Mouse (Mus musculus) hematopoietic stem cell, adult 5-6 weeks (primary cell): ENCODE data around the gene Ntpcr. TPM values are rescaled to one million over a fixed set of nuclear protein-coding genes. Genes with fewer than 3 reads are reported as not detected.

Experiments
- ATAC-seq, 2 experiments: fragments of 125-278 bp in 1 of 2; replicated peaks in 1 of 2; 2 replicates each; pipeline ENCODE4 v1.8.0; 2016 to 2017; ENCODE audit warnings: inconsistent platforms in 2 of 2, mild to moderate bottlenecking in 2 of 2, moderate number of reproducible peaks in 2 of 2, low read depth in 1 of 2, moderate TSS enrichment in 1 of 2; ENCODE audit not compliant: low FRiP score in 2 of 2, poor library complexity in 2 of 2, severe bottlenecking in 2 of 2, insufficient read depth in 1 of 2, low TSS enrichment in 1 of 2
- total RNA-seq: library from RNA; stranded (forward); fragments of 172-1452, 232-1000 nt; gene quantifications from 2 replicates; pipeline ENCODE4 v1.2.3, GENCODE M21; 2017

Ntpcr gene
- total RNA-seq, 1 experiment from 2014 or later = 31.9 TPM

GRCm38 (mm10) chr8:125756391-125757105, 26.8 kb downstream of the Ntpcr start:
- ATAC-seq = no peak

GRCm38 (mm10) chr8:125757106-125757496, 27.3 kb downstream of the Ntpcr start:
- no peak for ATAC-seq

GRCm38 (mm10) chr8:125759022-125759421, 29.3 kb downstream of the Ntpcr start:
- ATAC-seq = peak; percentile 61 to 71; a peak in 1 of 4 replicates

- no peak for ATAC-seq
These were observed 33.5 kb downstream of the Ntpcr start for GRCm38 (mm10) chr8:125763066-125763786.

DNA sequence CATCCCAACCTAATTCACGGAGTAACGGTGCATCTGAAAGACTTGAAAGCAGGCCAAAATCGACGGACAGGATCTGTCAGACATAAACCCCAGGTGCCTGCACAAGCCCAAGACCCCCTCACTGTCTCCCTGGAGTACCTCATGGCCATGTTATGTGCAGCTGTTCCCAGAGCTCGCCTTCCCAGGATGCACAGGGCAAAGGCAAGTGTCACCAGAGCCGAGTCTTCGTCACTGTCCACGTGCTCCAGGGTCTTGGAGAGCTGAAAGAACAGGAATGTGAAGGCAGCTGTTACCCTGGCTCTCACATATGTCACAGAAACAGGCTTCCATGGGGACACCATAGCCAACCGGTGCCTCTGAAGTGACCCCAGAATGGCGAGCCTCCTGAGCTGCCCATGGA, 38.3 kb downstream of the Ntpcr start:
- ATAC-seq = no peak

DNA sequence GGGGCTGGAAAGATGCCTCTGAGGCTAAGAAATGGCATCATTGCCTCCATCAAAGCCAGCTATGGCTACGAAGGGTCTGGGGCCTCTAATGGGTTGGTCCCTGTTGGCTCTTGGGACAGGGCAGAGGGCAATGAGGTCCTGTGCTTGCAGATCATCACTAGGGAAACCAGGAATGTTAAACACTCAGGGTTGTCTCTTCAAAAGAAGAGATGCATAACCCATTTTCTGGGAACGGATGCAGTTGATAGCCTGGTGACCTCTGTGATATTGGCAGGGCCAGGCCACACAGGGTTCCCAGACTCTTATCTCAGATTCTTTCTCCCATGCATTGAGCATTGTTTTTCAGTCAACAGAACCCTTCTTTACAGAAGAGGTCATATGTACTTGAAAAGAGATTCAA, 42.5 kb downstream of the Ntpcr start:
- no peak for ATAC-seq

DNA sequence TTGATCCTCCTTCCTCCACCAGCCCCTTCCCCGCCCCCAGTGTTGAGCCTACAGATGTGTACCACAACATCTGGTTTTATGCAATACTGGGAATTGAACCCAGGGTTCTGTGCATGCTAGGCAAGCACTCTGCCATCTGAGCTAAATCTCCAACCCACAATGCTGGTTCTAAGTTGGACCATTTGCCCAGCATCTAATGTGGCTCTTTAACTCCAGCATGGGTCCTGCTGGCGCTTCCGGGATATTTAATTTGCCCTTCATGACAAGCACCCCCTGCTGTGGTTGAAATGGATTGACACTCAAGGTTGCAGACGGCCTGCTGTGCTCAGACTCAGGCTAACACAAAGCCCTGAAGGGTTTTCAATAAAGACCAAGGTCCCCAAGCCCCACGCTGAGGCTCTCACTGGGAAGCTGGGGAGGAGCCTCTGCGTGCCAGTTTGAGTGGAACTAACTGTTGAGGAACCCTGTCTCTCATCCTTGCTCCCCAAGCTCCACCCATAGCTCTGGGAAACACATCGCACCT, 43.6 kb downstream of the Ntpcr start:
- no peak for ATAC-seq

DNA sequence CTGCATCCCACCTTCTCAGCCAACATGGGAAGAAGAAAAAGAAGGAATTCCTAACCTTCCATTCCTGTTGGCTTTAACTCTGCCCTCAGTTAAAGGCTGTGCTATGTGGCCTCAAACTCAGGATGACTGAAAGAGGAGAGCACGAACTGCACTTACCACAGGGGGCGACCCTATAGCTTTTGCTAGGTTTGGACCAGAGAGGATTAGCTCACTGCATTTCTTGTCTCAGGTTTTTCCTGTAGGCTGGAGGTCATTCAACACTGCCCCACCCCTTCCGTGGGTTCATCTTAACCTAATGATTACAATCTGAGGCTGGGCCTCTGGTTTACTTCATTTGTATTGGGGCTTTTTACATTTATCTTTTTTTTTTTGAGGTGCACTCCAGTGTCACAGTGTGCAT, 45.3 kb downstream of the Ntpcr start:
- ATAC-seq = no peak

- no peak for ATAC-seq
These were observed 46.6 kb downstream of the Ntpcr start for GRCm38 (mm10) chr8:125776314-125776713.

DNA sequence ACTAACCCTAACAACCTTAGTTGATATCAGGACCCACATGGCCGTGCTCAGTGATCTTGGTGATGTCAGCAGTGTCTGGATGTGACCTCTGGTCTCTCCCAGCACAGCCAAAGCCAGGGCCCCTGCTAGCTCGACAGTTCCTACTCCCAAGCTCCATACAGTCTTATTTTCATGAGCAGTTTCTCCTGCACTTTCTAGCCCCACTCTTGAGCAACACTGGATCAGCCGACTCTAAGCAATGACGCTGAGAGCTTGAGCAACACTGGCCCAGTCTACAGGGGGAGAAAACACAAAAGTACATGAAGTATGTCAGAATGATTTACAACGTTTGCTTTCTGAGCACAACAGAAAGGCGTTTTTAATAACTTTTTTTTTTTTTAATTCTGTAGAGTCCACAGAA, 47.0 kb downstream of the Ntpcr start:
- ATAC-seq = no peak

- peak; percentile 8 to 29; a peak in 1 of 4 replicates for ATAC-seq
These were observed 47.9 kb downstream of the Ntpcr start for GRCm38 (mm10) chr8:125777478-125778164.

DNA sequence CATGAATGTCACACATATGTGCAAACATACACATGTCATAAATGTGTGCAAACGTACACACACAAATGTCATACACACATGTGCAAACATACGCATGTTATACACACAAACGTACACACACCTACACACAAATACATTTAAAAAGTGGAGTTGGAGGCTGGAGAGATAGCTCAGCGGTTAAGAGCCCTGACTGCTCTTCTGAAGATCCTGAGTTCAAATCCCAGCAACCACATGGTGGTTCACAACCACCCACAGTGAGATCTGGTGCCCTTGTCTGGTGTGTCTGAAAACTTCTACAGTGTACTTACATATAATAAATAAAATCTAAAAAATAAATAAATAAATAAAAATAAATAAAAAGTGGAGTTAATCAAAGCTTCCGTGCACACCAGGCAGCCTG, 49.2 kb downstream of the Ntpcr start:
- no peak for ATAC-seq

DNA sequence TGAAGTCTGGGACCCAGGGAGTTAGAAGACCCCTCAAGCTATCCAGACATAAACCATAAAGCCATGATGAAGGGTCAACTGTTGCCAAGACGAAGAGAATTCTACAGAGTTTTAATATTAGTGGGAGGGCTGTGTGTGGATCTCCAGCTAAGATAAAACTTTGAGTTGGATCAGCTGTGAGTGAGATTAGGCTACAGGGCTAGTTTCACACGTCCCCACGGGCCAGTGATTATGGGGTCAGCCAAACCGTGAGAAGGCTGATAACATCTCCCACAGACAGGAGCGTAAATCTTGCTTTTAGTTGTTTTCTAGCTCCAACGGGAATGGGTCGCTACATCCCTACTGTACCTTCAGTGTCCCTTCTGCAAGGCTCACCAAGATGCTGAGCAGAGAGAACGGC, 49.9 kb downstream of the Ntpcr start:
- no peak for ATAC-seq

- ATAC-seq = no peak
These were observed 52.4 kb downstream of the Ntpcr start for GRCm38 (mm10) chr8:125782161-125782560.

DNA sequence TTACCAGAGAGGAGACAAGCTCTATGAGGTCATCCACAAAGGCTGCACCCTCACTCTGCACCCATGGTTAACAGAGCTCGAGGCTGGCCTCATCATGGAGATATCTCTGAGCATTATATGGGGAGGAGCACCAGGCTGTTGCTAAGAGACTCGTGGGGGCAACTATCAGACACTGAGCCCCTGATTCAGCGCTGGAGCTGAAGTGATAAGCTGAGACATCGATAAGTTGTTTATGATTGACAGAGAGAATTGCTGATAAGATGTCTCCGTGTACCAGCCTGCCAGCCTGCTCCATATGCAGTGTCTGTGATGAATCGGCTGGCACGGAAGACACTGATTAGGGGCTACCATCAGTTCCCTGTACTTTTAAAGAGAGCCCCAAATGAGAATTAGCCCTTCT, 57.1 kb downstream of the Ntpcr start:
- no peak for ATAC-seq

DNA sequence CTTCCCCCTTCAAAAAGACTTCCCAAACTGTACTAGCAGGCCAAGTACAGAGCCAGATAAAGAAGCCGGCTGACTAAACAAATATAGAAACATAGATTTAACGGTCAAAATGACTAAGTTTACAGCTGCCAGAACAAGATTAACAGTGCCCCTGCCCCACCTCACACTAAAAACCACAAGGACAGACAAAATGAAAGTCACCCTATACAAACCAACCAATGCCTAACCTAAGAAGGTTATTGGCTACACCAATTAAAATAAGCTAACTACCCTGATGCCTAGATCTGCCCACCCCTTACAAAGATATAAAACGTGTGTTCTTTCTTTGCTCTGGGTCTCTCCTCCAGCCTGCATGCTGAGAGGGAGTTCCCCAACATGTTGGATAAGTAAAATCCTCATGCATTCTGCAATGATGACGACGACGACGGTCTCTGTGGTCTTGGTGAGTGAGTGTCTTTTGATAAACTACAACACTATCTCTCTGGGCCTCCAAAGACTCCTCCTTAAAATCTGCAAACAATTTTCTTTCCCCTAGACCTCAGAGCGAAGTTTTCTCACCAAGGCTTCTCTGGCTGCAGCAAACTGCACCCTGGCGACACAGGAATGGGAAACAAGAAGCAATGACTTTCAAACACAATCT, 63.2 kb downstream of the Ntpcr start:
- peak in 1 of 2 experiments; percentile 36; a peak in 1 of 4 replicates for ATAC-seq

- ATAC-seq = no peak
These were observed 65.6 kb downstream of the Ntpcr start for GRCm38 (mm10) chr8:125795341-125795740.

- ATAC-seq = no peak
These were observed 67.2 kb downstream of the Ntpcr start for GRCm38 (mm10) chr8:125796970-125797369.
